Mouse (Mus musculus): Measurements from ENCODE around the gene Sycn. TPM values are rescaled to one million over a fixed set of nuclear protein-coding genes. Genes with fewer than 3 reads are reported as not detected.
A peak's percentile ranks its signal among the peaks of the same experiment; 100 is the strongest.
"Not testable (repeated sequence)": the region's sequence is repeated elsewhere in the genome, so short reads cannot be mapped to it uniquely, and the experiment has no call there.

Gene Sycn
- not detected in 2 replicates for polyA plus RNA-seq (2014; fragmentation: Nextera tagmentation; extraction: Ambion mirVana)

DNA sequence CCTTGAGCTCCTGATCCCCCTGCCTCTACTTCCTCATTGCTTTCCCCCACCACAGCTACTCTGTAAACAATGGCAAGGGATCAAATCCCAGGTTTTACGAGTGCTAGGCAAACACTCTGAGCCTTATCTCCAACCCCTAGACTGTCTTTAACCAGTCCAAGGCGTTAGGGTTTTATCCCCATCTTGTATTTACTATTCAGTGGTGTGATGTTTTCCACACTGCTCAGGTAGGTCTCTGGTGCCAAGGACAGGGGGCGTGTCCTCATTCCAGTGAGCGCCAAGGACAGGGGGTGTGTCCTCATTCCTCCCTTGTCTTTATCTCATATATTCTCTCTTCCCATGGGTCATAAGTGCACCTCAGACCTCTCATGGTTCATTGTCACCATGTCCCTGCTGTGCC is at the start of gene Sycn:
Sycn (plus strand) TSS at position 360 of the 400 bp plus-strand sequence.
- no peak within 1 kb of the TSS for H3K4me3 ChIP-seq (ENCODE audit: low read depth, low read length)
- no peak within 1 kb of the TSS for H3K9ac ChIP-seq (ENCODE audit: low read length)
- H3K27ac ChIP-seq (ENCODE audit: low read depth, low read length): no peak within 1 kb of the TSS
- 83% methylated on average over 4 of the region's 4 CpGs for WGBS
- no peak for ATAC-seq (replicated peaks; ENCODE audit: low FRiP score)
- no peaks in the 10 kb centered on the region for H3K36me3 ChIP-seq (ENCODE audit: control insufficient read depth, insufficient read depth, low read length)
- no peak within 1 kb of the TSS for H3K4me2 ChIP-seq (ENCODE audit: low read depth, low read length, severe bottlenecking)
- peaks cover 12% of the 10 kb centered on the region for H3K27me3 ChIP-seq (ENCODE audit: control insufficient read depth, insufficient read depth, low read length)
- H3K4me1 ChIP-seq (replicated peaks; ENCODE audit: control insufficient read depth, insufficient read depth, low read length): no peaks in the 10 kb centered on the region; the same call in 1 of the 2 replicates
- DNase-seq (ENCODE audit: low spot score): no peak
- H3K9me3 ChIP-seq (ENCODE audit: control insufficient read depth, low read length): no peaks in the 10 kb centered on the region

GRCm38 (mm10) chr7:28490903-28491302 is 49.8 kb upstream of the Sycn start:
- no peak overlapping the region for H3K27ac ChIP-seq (ENCODE audit: low read depth, low read length)
- H3K36me3 ChIP-seq (ENCODE audit: control insufficient read depth, insufficient read depth, low read length): no peaks in the 10 kb centered on the region
- WGBS: 28% methylated on average over 14 of the region's 14 CpGs
- no peak overlapping the region for H3K9ac ChIP-seq (ENCODE audit: low read length)
- 0 out of 2 replicates have a peak overlapping the region, but pooled peaks have one; percentile 8 for H3K4me2 ChIP-seq (ENCODE audit: low read depth, low read length, severe bottlenecking)
- DNase-seq (ENCODE audit: low spot score) (no peak), ATAC-seq (replicated peaks; ENCODE audit: low FRiP score) (no peak)
- H3K4me3 ChIP-seq (ENCODE audit: low read depth, low read length): no peak overlapping the region
- peaks cover 4% of the 10 kb centered on the region; the same call in 1 of the 2 replicates for H3K27me3 ChIP-seq (ENCODE audit: control insufficient read depth, insufficient read depth, low read length)
- H3K4me1 ChIP-seq (replicated peaks; ENCODE audit: control insufficient read depth, insufficient read depth, low read length): no peaks in the 10 kb centered on the region; the same call in 1 of the 2 replicates
- H3K9me3 ChIP-seq (ENCODE audit: control insufficient read depth, low read length): no peaks in the 10 kb centered on the region

GRCm38 (mm10) chr7:28492310-28492709 is 48.4 kb upstream of the Sycn start:
- H3K27me3 ChIP-seq (ENCODE audit: control insufficient read depth, insufficient read depth, low read length): peaks cover 3% of the 10 kb centered on the region; the same call in 1 of the 2 replicates
- H3K9ac ChIP-seq (ENCODE audit: low read length): no peak overlapping the region
- WGBS: 87% methylated on average over 8 of the region's 8 CpGs

GRCm38 (mm10) chr7:28495426-28495825 is 45.3 kb upstream of the Sycn start:
- H3K27me3 ChIP-seq (ENCODE audit: control insufficient read depth, insufficient read depth, low read length): no peaks in the 10 kb centered on the region
- no peak overlapping the region for H3K4me2 ChIP-seq (ENCODE audit: low read depth, low read length, severe bottlenecking)
- H3K9ac ChIP-seq (ENCODE audit: low read length): no peak overlapping the region
- no peak for DNase-seq (ENCODE audit: low spot score)
- H3K4me1 ChIP-seq (replicated peaks; ENCODE audit: control insufficient read depth, insufficient read depth, low read length): no peaks in the 10 kb centered on the region
- ATAC-seq (replicated peaks; ENCODE audit: low FRiP score): no peak
- H3K4me3 ChIP-seq (ENCODE audit: low read depth, low read length): no peak overlapping the region
- 79% methylated on average over 11 of the region's 11 CpGs for WGBS
- H3K36me3 ChIP-seq (ENCODE audit: control insufficient read depth, insufficient read depth, low read length): no peaks in the 10 kb centered on the region
- H3K9me3 ChIP-seq (ENCODE audit: control insufficient read depth, low read length): no peaks in the 10 kb centered on the region
- no peak overlapping the region for H3K27ac ChIP-seq (ENCODE audit: low read depth, low read length)

More at GRCm38 (mm10) chr7:28492310-28492709, 48.4 kb upstream of the Sycn start:
- H3K4me2 ChIP-seq (ENCODE audit: low read depth, low read length, severe bottlenecking): no peak overlapping the region
- no peak overlapping the region for H3K27ac ChIP-seq (ENCODE audit: low read depth, low read length)
- DNase-seq (ENCODE audit: low spot score) (no peak), ATAC-seq (replicated peaks; ENCODE audit: low FRiP score) (no peak)
- no peaks in the 10 kb centered on the region; the same call in 1 of the 2 replicates for H3K4me1 ChIP-seq (replicated peaks; ENCODE audit: control insufficient read depth, insufficient read depth, low read length)
- no peak overlapping the region for H3K4me3 ChIP-seq (ENCODE audit: low read depth, low read length)
- H3K9me3 ChIP-seq (ENCODE audit: control insufficient read depth, low read length): no peaks in the 10 kb centered on the region
- H3K36me3 ChIP-seq (ENCODE audit: control insufficient read depth, insufficient read depth, low read length): no peaks in the 10 kb centered on the region

DNA sequence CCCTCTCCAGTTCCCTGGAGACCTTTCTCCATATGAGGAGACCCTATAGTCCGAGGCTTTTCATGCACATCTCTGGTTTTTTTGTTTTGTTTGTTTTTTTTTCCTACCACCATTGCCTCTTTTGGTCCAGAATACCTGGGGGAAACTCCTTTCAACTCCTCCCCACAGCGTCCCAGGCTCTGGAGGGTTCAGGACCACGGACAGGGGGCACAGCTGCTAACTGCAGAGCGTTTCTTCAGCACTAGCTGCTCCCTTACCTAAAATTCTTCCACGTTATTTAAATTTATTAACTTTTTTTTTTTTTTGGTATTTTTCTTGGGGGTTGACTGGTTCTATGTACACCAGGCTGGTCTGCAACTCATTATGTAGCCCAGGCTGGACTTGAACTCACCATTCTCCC is 35.1 kb upstream of the Sycn start:
- H3K27ac ChIP-seq (ENCODE audit: low read depth, low read length): no peak overlapping the region
- H3K4me1 ChIP-seq (replicated peaks; ENCODE audit: control insufficient read depth, insufficient read depth, low read length): no peaks in the 10 kb centered on the region
- no peak overlapping the region for H3K4me3 ChIP-seq (ENCODE audit: low read depth, low read length)
- H3K4me2 ChIP-seq (ENCODE audit: low read depth, low read length, severe bottlenecking): no peak overlapping the region
- no peaks in the 10 kb centered on the region for H3K27me3 ChIP-seq (ENCODE audit: control insufficient read depth, insufficient read depth, low read length)
- 10% methylated on average over 5 of the region's 5 CpGs for WGBS
- no peaks in the 10 kb centered on the region for H3K36me3 ChIP-seq (ENCODE audit: control insufficient read depth, insufficient read depth, low read length)
- DNase-seq (ENCODE audit: low spot score): peak; percentile 55
- H3K9ac ChIP-seq (ENCODE audit: low read length): no peak overlapping the region
- H3K9me3 ChIP-seq (ENCODE audit: control insufficient read depth, low read length): no peaks in the 10 kb centered on the region
- ATAC-seq (replicated peaks; ENCODE audit: low FRiP score): no peak

DNA sequence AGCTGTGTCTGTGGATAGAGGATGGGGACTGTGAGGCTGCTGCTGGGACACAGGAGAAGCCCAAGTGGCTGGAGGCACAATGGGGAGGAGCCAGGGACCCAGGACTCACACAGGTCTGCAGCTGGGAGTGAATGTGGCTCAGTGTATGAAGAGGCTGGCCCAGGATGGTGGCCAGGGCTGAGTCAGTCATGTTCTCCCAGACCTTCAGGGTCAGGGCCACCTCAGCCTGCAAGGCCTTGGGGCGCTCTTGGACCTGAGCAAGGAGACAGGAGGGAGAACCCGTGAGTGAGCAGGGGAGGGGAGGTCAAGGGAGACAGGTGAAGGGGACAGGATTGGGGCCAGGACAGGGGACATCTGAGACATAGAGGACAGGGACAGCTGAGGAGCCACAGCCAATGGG is 31.6 kb upstream of the Sycn start:
- H3K9ac ChIP-seq (ENCODE audit: low read length); H3K4me1 ChIP-seq (replicated peaks; ENCODE audit: control insufficient read depth, insufficient read depth, low read length); H3K27me3 ChIP-seq (ENCODE audit: control insufficient read depth, insufficient read depth, low read length); H3K4me3 ChIP-seq (ENCODE audit: low read depth, low read length); DNase-seq (ENCODE audit: low spot score); ATAC-seq (replicated peaks; ENCODE audit: low FRiP score); H3K36me3 ChIP-seq (ENCODE audit: control insufficient read depth, insufficient read depth, low read length); H3K9me3 ChIP-seq (ENCODE audit: control insufficient read depth, low read length); H3K27ac ChIP-seq (ENCODE audit: low read depth, low read length); H3K4me2 ChIP-seq (ENCODE audit: low read depth, low read length, severe bottlenecking): not testable (repeated sequence)
- 76% methylated on average over 2 of the region's 2 CpGs for WGBS

DNA sequence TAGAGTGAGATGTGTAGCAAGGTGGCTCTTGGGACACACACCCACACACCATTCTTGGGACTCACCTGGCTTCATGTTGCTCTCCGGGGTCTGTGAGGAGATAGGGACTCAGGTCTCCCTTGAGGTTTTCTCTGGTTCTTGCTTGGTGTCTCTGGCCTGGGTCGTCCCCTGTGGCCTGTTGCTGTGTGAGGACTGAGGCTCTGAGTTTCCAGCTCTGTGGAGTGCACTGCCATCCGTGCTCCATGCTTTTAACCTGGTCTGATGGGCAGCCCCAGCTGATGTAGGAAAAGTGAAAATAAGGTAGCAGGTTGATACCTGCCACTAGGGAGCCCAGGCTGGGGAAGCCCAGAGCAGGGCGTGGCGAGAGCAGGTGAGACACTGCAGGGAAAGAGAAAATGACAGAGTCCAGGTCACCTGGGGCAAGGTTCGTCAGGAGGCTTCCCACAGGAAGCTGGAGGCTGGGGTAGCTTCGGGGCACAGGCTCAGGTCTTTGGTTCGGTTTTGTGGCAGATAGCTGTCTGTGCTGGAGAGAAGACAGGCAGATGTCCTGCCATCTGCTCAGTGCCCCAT is 30.2 kb upstream of the Sycn start, which contains the start of gene Ifnl2:
Ifnl2 (minus strand) TSS at position 51 of the 570 bp plus-strand sequence.
- DNase-seq (ENCODE audit: low spot score); H3K9me3 ChIP-seq (ENCODE audit: control insufficient read depth, low read length); H3K36me3 ChIP-seq (ENCODE audit: control insufficient read depth, insufficient read depth, low read length); H3K27me3 ChIP-seq (ENCODE audit: control insufficient read depth, insufficient read depth, low read length); H3K27ac ChIP-seq (ENCODE audit: low read depth, low read length); H3K4me1 ChIP-seq (replicated peaks; ENCODE audit: control insufficient read depth, insufficient read depth, low read length); H3K9ac ChIP-seq (ENCODE audit: low read length); H3K4me3 ChIP-seq (ENCODE audit: low read depth, low read length); H3K4me2 ChIP-seq (ENCODE audit: low read depth, low read length, severe bottlenecking); ATAC-seq (replicated peaks; ENCODE audit: low FRiP score): not testable (repeated sequence)
- WGBS: 71% methylated on average over 8 of the region's 8 CpGs

GRCm38 (mm10) chr7:28511441-28511840 is 29.2 kb upstream of the Sycn start:
- no peaks in the 10 kb centered on the region for H3K27me3 ChIP-seq (ENCODE audit: control insufficient read depth, insufficient read depth, low read length)
- no peak overlapping the region for H3K9ac ChIP-seq (ENCODE audit: low read length)
- H3K4me2 ChIP-seq (ENCODE audit: low read depth, low read length, severe bottlenecking): no peak overlapping the region
- ATAC-seq (replicated peaks; ENCODE audit: low FRiP score) (no peak), DNase-seq (ENCODE audit: low spot score) (no peak)
- H3K36me3 ChIP-seq (ENCODE audit: control insufficient read depth, insufficient read depth, low read length): no peaks in the 10 kb centered on the region
- no peak overlapping the region for H3K4me3 ChIP-seq (ENCODE audit: low read depth, low read length)
- H3K27ac ChIP-seq (ENCODE audit: low read depth, low read length): no peak overlapping the region
- 75% methylated on average over 8 of the region's 8 CpGs for WGBS
- no peaks in the 10 kb centered on the region for H3K9me3 ChIP-seq (ENCODE audit: control insufficient read depth, low read length)
- no peaks in the 10 kb centered on the region for H3K4me1 ChIP-seq (replicated peaks; ENCODE audit: control insufficient read depth, insufficient read depth, low read length)

DNA sequence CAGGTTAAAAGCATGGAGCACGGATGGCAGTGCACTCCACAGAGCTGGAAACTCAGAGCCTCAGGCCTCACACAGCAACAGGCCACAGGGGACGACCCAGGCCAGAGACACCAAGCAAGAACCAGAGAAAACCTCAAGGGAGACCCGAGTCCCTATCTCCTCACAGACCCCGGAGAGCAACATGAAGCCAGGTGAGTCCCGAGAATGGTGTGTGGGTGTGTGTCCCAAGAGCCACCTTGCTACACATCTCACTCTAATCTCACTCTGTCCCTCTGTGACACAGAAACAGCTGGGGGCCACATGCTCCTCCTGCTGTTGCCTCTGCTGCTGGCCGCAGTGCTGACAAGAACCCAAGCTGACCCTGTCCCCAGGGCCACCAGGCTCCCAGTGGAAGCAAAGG is 18.1 kb upstream of the Sycn start, which contains the start of gene Ifnl3:
Ifnl3 (plus strand) TSS at position 301 of the 400 bp plus-strand sequence.
- H3K4me2 ChIP-seq (ENCODE audit: low read depth, low read length, severe bottlenecking); H3K9me3 ChIP-seq (ENCODE audit: control insufficient read depth, low read length); ATAC-seq (replicated peaks; ENCODE audit: low FRiP score); DNase-seq (ENCODE audit: low spot score); H3K4me1 ChIP-seq (replicated peaks; ENCODE audit: control insufficient read depth, insufficient read depth, low read length); H3K4me3 ChIP-seq (ENCODE audit: low read depth, low read length); H3K36me3 ChIP-seq (ENCODE audit: control insufficient read depth, insufficient read depth, low read length); H3K27ac ChIP-seq (ENCODE audit: low read depth, low read length); H3K9ac ChIP-seq (ENCODE audit: low read length); H3K27me3 ChIP-seq (ENCODE audit: control insufficient read depth, insufficient read depth, low read length): not testable (repeated sequence)
- 69% methylated on average over 5 of the region's 6 CpGs for whole genome bisulfite sequencing

All from forebrain, embryonic 11.5 days (tissue).